Mouse (Mus musculus) induced T-regulatory cell, adult 2 months (primary cell): ENCODE measurements around the gene Mcee.

Experiments
- DNase-seq: peaks from one replicate; pipeline ENCODE4 v3.0.0-alpha.2; 2012; ENCODE audit warnings: low read depth

The Mcee gene

GRCm38 (mm10) chr7:64392122-64392818, at the start of gene Mcee, which contains the start of gene Mphosph10:
Mcee (plus strand) TSS chr7:64392607.
Mphosph10 (minus strand) TSS chr7:64392268.
- peak; percentile 97 for DNase-seq

DNA sequence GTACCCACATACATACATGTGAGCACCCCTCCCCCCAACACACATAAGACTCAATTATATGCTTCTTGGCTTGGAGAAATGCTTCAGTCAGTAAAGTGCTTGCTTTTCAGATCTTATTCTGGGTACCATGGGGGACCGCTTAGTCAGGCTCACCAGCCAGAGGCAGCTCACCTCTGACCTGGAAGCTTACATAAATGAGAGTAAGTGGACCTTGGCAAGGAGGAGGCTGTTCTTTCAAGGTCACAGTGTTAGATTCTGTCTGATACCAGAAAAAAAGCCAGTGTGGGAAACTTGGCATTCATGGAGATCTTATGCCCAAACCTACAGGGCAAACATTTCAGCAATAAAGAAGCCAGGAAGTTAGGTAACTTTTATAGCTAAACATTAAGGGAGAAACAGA, 44.6 kb upstream of the Mcee start:
- DNase-seq: no peak

- DNase-seq: no peak
Measured at GRCm38 (mm10) chr7:64349147-64349861, 43.1 kb upstream of the Mcee start.

GRCm38 (mm10) chr7:64351087-64351486, 41.3 kb upstream of the Mcee start:
- no peak for DNase-seq

GRCm38 (mm10) chr7:64354206-64354605, 38.2 kb upstream of the Mcee start:
- no peak for DNase-seq

GRCm38 (mm10) chr7:64356661-64357060, 35.7 kb upstream of the Mcee start:
- no peak for DNase-seq

GRCm38 (mm10) chr7:64357405-64357804, 35.0 kb upstream of the Mcee start:
- no peak for DNase-seq

DNA sequence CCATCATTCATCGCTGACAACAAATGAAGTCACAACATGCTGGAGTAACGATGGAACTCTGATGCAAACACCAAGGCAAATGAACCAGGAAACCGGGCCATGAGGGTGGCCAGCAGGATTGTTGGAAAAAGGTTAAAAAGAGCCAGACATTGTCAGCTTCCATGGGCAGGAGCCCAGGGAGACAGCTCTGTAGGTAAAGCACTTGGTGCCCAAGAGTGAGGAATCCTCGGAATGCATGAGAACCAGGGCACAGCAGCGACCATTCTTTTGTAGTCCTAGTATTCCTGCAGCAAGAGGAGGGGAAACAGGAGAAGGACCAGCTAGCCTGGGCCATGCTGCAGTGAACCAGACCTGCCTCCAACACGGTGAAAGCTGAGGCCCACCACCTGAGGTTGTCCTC, 33.7 kb upstream of the Mcee start:
- no peak for DNase-seq

GRCm38 (mm10) chr7:64359943-64360585, 32.3 kb upstream of the Mcee start:
- no peak for DNase-seq

- DNase-seq: no peak
Measured at GRCm38 (mm10) chr7:64360586-64360945, 31.8 kb upstream of the Mcee start.

GRCm38 (mm10) chr7:64365863-64366262, 26.5 kb upstream of the Mcee start:
- no peak for DNase-seq

- no peak for DNase-seq
Measured at GRCm38 (mm10) chr7:64369841-64370240, 22.6 kb upstream of the Mcee start.

DNA sequence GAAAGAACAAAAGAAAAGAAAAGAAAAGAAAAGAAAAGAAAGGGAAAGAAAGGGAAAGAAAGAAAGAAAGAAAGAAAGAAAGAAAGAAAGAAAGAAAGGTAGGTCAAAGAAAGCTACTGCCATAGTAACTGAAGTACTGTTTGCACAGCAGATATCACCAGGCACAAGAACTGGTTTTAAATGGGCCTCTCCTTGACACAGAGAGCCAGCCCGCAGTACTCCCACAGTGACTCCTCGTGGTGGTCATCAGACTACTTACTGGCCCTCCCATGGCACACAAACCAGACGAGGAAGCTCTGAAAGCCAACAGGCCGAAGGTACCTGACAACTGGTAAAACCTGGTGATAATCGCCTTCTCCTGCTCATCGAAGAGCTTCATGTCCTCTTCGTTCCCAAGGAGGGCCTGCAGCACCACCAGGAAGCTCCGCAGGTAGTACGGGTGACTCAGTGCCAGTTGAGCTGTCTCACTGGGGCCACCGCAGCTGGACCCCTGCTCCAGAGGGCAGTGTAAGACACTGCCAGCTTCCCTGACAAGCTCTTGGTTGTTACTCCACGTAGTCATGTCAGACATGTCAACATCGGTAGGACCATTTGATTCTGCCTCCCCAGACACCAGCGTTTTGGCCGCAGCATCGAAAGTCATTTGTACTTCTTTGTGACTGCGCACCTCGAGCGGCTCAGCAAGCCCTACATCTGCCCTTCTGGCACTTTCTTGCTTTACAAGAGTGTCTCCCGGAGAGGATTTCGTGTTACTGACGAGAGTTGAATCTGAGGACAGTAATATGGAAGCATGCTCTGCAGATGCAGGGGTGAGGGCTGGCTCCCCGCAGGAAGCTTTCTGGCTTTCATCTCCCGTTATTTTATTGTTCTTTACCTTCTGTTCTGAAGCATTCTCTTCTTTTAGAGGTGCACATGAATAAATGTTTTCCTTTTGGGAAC, 20.2 kb upstream of the Mcee start:
- no peak for DNase-seq

GRCm38 (mm10) chr7:64373147-64373829, 19.1 kb upstream of the Mcee start:
- peak; percentile 55 for DNase-seq

GRCm38 (mm10) chr7:64373830-64374562, 18.4 kb upstream of the Mcee start, which contains the start of gene Fan1:
Fan1 (minus strand) TSS chr7:64374095.
- DNase-seq: peak; percentile 91

DNA sequence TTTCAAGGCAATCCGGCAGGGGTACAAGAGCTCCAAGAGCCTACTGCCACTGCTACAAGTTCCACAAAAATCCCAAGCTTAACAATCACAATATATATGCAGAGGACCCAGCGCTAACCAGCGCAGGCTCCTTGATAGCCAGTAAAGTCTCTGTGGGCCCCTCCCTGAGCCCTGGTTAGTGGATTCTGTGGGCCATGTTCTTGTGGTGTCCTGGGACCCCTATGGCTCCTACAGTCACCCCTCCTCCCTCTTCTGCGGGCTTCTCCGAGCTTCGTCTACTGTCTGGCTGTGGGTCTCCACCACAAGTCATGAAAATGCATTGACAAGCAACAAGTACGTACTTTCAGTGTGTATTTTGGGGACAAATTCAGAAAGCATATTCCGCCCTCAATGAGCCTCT, 928 bp upstream of the Mcee start:
- DNase-seq: no peak

- DNase-seq: no peak
Measured at GRCm38 (mm10) chr7:64392819-64393151, 378 bp downstream of the Mcee start.

DNA sequence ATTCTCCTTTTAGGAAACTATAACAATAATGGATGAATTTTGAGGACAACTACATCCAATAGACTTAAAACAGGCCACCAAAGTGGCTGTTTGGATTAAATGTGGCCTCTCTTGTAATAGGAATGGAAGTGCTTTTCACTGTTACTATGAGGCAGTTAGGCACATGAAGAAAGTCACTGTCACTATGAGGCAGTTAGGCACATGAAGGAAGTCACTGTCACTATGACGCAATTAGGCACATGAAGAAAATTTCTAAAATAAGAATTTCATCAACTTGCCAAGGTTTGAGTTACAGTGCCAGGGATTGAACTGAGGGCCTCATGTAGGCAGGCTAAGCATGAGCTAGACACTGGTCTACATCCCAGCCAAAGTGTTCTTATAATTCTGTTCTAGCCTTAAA, 8.3 kb downstream of the Mcee start:
- no peak for DNase-seq

DNA sequence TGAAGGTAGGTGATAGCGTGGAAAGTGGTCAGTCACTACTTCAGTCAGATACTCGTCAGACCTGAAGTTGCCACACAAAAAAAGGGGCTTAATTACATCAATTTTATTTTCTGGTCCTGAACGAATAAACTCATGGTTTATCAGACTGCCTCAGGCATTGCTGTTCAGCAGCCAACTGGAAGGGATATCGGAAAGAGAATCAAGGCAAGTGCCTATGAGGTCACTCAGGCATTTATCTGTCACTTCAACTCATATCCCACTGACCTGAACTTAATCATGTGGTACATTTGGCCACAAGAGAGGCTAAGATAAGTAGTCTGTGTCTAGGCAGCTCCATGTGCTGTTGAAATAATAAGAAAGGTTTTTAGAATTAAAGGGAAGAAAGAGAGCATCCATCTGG, 10.0 kb downstream of the Mcee start:
- DNase-seq: no peak

GRCm38 (mm10) chr7:64403989-64404388, 11.6 kb downstream of the Mcee start:
- no peak for DNase-seq

DNA sequence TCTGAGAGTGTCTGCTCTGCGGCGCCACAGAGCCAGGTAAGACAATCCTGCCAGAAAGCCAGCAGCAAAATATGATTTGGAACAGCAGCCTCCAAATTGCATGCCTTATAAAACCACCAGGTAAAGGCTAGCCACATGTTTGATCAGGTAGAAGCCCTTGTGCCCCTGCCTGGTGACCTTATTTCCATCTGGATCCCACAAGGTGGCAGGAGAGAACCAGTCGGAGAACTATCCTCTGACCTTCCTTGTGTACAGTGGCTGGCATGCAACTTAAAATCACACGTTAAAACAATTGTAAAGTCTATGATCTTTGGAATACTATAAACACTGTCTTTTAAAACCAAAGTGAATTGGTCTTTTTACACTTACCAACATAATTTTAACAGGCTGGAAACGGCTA, 32.5 kb downstream of the Mcee start:
- DNase-seq: no peak
